Mouse (Mus musculus) CH12.LX (cell line): Measurements from ENCODE around the gene Pla2g4f. TPM values are rescaled to one million over a fixed set of nuclear protein-coding genes. Genes with fewer than 3 reads are reported as not detected.

Source experiments
- DNase-seq: peaks from one replicate; pipeline ENCODE4 v3.0.0-alpha.2; 2013; ENCODE audit errors: extremely low read depth
- H3K27ac ChIP-seq: 2 replicates; pipeline ENCODE4 v1.5.1; 2012; ENCODE audit warnings: low read depth, mild to moderate bottlenecking, control low read depth, moderate library complexity; ENCODE audit not compliant: insufficient read depth
- H3K27me3 ChIP-seq: replicated peaks from 2 replicates; pipeline ENCODE3; 2012; ENCODE audit warnings: inconsistent platforms
- H3K36me3 ChIP-seq, 2 experiments: replicated peaks in 1 of 2; 2 replicates each; pipeline versions ENCODE3 to v1.6.1; 2012; ENCODE audit warnings: inconsistent platforms in 1 of 2, low read length in 1 of 2, mild to moderate bottlenecking in 1 of 2, mixed read lengths in 1 of 2, moderate library complexity in 1 of 2; ENCODE audit not compliant: control insufficient read depth in 1 of 2, insufficient read depth in 1 of 2
- H3K4me1 ChIP-seq, 2 experiments: 2 replicates each; pipeline ENCODE4 v1.6.1; 2012; ENCODE audit warnings: inconsistent platforms in 1 of 2, moderate library complexity in 1 of 2; ENCODE audit not compliant: insufficient read depth in 2 of 2, control insufficient read depth in 1 of 2
- H3K4me2 ChIP-seq: 2 replicates; pipeline ENCODE4 v1.6.1; 2012; ENCODE audit warnings: low read depth, mild to moderate bottlenecking, control low read depth; ENCODE audit not compliant: poor library complexity, insufficient read depth, severe bottlenecking
- H3K4me3 ChIP-seq, 3 experiments: fragments of 150-350 bp in 1 of 3; sonication (generic) in 1 of 3; replicated peaks in 1 of 3; 2 replicates each; pipeline versions ENCODE3 to v1.5.1; 2011 to 2012; ENCODE audit warnings: low read depth in 2 of 3, low read length in 2 of 3, mild to moderate bottlenecking in 2 of 3, moderate library complexity in 2 of 3, control low read depth in 1 of 3, improper control_type of control experiment in 1 of 3, inconsistent platforms in 1 of 3, mixed read lengths in 1 of 3; ENCODE audit not compliant: poor library complexity in 1 of 3
- H3K79me2 ChIP-seq: replicated peaks from 2 replicates; pipeline ENCODE4 v1.6.1; 2012; ENCODE audit warnings: mild to moderate bottlenecking, moderate library complexity; ENCODE audit not compliant: control insufficient read depth, poor library complexity, insufficient read depth, severe bottlenecking; ENCODE audit errors: extremely low read depth
- H3K9ac ChIP-seq: 2 replicates; pipeline ENCODE4 v1.6.1; 2012; ENCODE audit warnings: low read depth, mild to moderate bottlenecking, control low read depth, moderate library complexity; ENCODE audit not compliant: insufficient read depth
- H3K9me3 ChIP-seq: replicated peaks from 2 replicates; pipeline ENCODE3; 2012; ENCODE audit warnings: low read length, inconsistent platforms, mixed read lengths
- BHLHE40 ChIP-seq: IDR thresholded peaks from 2 replicates; pipeline ENCODE4 v1.6.1; 2011; ENCODE audit warnings: mild to moderate bottlenecking, low read depth, low read length, improper control_type of control experiment
- CHD1 ChIP-seq: IDR thresholded peaks from 2 replicates; pipeline ENCODE4 v1.6.1; 2012; ENCODE audit warnings: low read depth, low read length, improper control_type of control experiment, inconsistent platforms
- CHD2 ChIP-seq: IDR thresholded peaks from 2 replicates; pipeline ENCODE4 v1.6.1; 2011; ENCODE audit warnings: low read length, improper control_type of control experiment
- CTCF ChIP-seq, 2 experiments: IDR thresholded peaks in 1 of 2; conservative IDR thresholded peaks in 1 of 2; 2 replicates each; pipeline ENCODE4 v1.5.1; 2011 to 2012; ENCODE audit warnings: low read depth in 2 of 2, low read length in 2 of 2, improper control_type of control experiment in 1 of 2, inconsistent platforms in 1 of 2, mild to moderate bottlenecking in 1 of 2, moderate library complexity in 1 of 2
- ELF1 ChIP-seq: IDR thresholded peaks from 2 replicates; pipeline ENCODE4 v1.6.1; 2014; ENCODE audit warnings: low read depth, mild to moderate bottlenecking, inconsistent platforms, low read length, improper control_type of control experiment
- EP300 ChIP-seq: IDR thresholded peaks from 2 replicates; pipeline ENCODE4 v1.6.1; 2011; ENCODE audit warnings: low read length, improper control_type of control experiment
- HCFC1 ChIP-seq: IDR thresholded peaks from 2 replicates; pipeline ENCODE4 v1.6.1; 2012; ENCODE audit warnings: low read depth, mild to moderate bottlenecking, inconsistent platforms, low read length, improper control_type of control experiment
- IRF4 ChIP-seq: IDR thresholded peaks from 2 replicates; pipeline ENCODE4 v1.6.1; 2014; ENCODE audit warnings: low read depth, mild to moderate bottlenecking, inconsistent platforms, low read length, improper control_type of control experiment
- JUN ChIP-seq: IDR thresholded peaks from 2 replicates; pipeline ENCODE4 v1.6.1; 2011; ENCODE audit warnings: low read depth, mild to moderate bottlenecking, low read length, improper control_type of control experiment, moderate library complexity; ENCODE audit not compliant: insufficient read depth
- KAT2A ChIP-seq: IDR thresholded peaks from 2 replicates; pipeline ENCODE4 v1.6.1; 2012; ENCODE audit warnings: low read length, improper control_type of control experiment, inconsistent platforms; ENCODE audit not compliant: insufficient replicate concordance
- MAX ChIP-seq: IDR thresholded peaks from 2 replicates; pipeline ENCODE4 v1.6.1; 2011; ENCODE audit warnings: low read length, improper control_type of control experiment
- MAZ ChIP-seq: IDR thresholded peaks from 2 replicates; pipeline ENCODE4 v1.6.1; 2012; ENCODE audit warnings: low read depth, mild to moderate bottlenecking, inconsistent platforms, low read length, improper control_type of control experiment, moderate library complexity
- MEF2A ChIP-seq: IDR thresholded peaks from 2 replicates; pipeline ENCODE4 v1.6.1; 2014; ENCODE audit warnings: low read depth, mild to moderate bottlenecking, inconsistent platforms, low read length, improper control_type of control experiment, borderline replicate concordance
- MXI1 ChIP-seq: IDR thresholded peaks from 2 replicates; pipeline ENCODE4 v1.6.1; 2011; ENCODE audit warnings: mild to moderate bottlenecking, low read depth, low read length, improper control_type of control experiment
- NRF1 ChIP-seq: IDR thresholded peaks from 2 replicates; pipeline ENCODE4 v1.6.1; 2014; ENCODE audit warnings: low read depth, mild to moderate bottlenecking, inconsistent platforms, low read length, improper control_type of control experiment, moderate library complexity
- PAX5 ChIP-seq: IDR thresholded peaks from 2 replicates; pipeline ENCODE4 v1.6.1; 2012; ENCODE audit warnings: low read length, inconsistent platforms, mixed read lengths
- POLR2AphosphoS2 ChIP-seq: IDR thresholded peaks from 2 replicates; pipeline ENCODE4 v1.6.1; 2011; ENCODE audit warnings: low read depth, low read length, improper control_type of control experiment
- RAD21 ChIP-seq: IDR thresholded peaks from 2 replicates; pipeline ENCODE4 v1.6.1; 2011; ENCODE audit warnings: low read depth, mild to moderate bottlenecking, low read length, improper control_type of control experiment, moderate library complexity
- SIN3A ChIP-seq: IDR thresholded peaks from 2 replicates; pipeline ENCODE4 v1.6.1; 2012; ENCODE audit warnings: low read length, improper control_type of control experiment, inconsistent platforms
- SMC3 ChIP-seq: IDR thresholded peaks from 2 replicates; pipeline ENCODE4 v1.6.1; 2011; ENCODE audit warnings: low read depth, low read length, improper control_type of control experiment
- TBP ChIP-seq: conservative IDR thresholded peaks from 2 replicates; pipeline ENCODE4 v1.6.1; 2011; ENCODE audit warnings: low read depth, low read length, improper control_type of control experiment
- TCF12 ChIP-seq: IDR thresholded peaks from 2 replicates; pipeline ENCODE4 v1.6.1; 2014; ENCODE audit warnings: low read depth, mild to moderate bottlenecking, inconsistent platforms, low read length, improper control_type of control experiment
- USF1 ChIP-seq: IDR thresholded peaks from 2 replicates; pipeline ENCODE4 v1.6.1; 2014; ENCODE audit warnings: low read depth, mild to moderate bottlenecking, inconsistent platforms, low read length, improper control_type of control experiment
- USF2 ChIP-seq: conservative IDR thresholded peaks from 2 replicates; pipeline ENCODE4 v1.6.1; 2011; ENCODE audit warnings: low read depth, low read length, improper control_type of control experiment
- ZC3H11A ChIP-seq: IDR thresholded peaks from 2 replicates; pipeline ENCODE4 v1.6.1; 2012; ENCODE audit warnings: low read depth, mild to moderate bottlenecking, inconsistent platforms, low read length, improper control_type of control experiment
- ZKSCAN1 ChIP-seq: IDR thresholded peaks from 2 replicates; pipeline ENCODE4 v1.6.1; 2012; ENCODE audit warnings: low read depth, inconsistent platforms, low read length, improper control_type of control experiment, borderline replicate concordance
- ZMIZ1 ChIP-seq: IDR thresholded peaks from 2 replicates; pipeline ENCODE4 v1.6.1; 2012; ENCODE audit warnings: low read depth, mild to moderate bottlenecking, inconsistent platforms, low read length, improper control_type of control experiment
- ZNF384 ChIP-seq: IDR thresholded peaks from 2 replicates; pipeline ENCODE4 v1.6.1; 2012; ENCODE audit warnings: low read depth, low read length, improper control_type of control experiment, inconsistent platforms
- dilution Hi-C: fragments of 300-500 bp; cut with MboI; formaldehyde crosslinking; loops from 2 replicates; pipeline ENCODE4 v1.14.3; 2020; ENCODE audit warnings: low sequenced_read_pairs; ENCODE audit not compliant: extremely low pct_unique_long_range_greater_than_20kb, extremely low pct_ligation_motif_present
- in situ Hi-C: fragments of 300-500 bp; cut with MboI; formaldehyde crosslinking; loops from 3 replicates; pipeline ENCODE4 v1.14.3; 2019; ENCODE audit warnings: low sequenced_read_pairs, low pct_ligation_motif_present, low pct_unique_long_range_greater_than_20kb, mixed read lengths
- polyA plus RNA-seq: library from polyadenylated mRNA; unstranded; fragments of >175 nt; gene quantifications from 2 replicates; pipeline ENCODE4 v1.2.1, GENCODE M21; 2012; ENCODE audit warnings: low read depth; ENCODE audit not compliant: insufficient read length
- total RNA-seq, 2 experiments: library from RNA; depleted of rRNA; stranded (reverse); fragments of 300-350 nt in 1 of 2; fragments of >200 nt in 1 of 2; gene quantifications; 2 replicates each; pipeline ENCODE4 v1.2.3; 2012 to 2014

Pla2g4f gene
- total and polyA plus RNA-seq, 3 experiments, result 0.30 to 1.3 TPM; not detected in 1

DNA sequence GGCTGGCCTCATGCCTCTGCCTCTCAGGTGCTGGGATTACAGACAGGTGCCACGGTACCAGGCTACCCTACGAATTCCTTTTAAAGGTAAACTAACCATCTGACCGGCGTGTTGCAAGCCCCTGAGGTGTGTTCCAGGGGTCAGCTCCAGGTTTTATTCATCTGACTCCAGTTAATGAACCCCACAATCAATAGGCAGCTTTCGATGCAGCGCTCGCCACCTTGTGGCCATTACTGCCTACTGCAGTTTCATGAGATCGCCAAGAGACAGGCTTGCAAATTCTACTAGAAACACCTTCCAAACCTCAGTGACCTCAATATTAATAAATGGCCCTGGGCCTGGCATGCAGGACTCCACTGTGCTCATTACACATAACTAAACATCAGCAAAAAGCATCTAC is 34.0 kb downstream of the Pla2g4f start:
- Histone ChIP-seq H3K4me1 (peaks cover 0 to 3% of the 10 kb centered on the region in 2 experiments; a peak in 1 of 4 replicates), H3K9ac (no peak overlapping the region), H3K4me3 (no peak overlapping the region), H3K27me3 (peaks cover under 1% of the 10 kb centered on the region), H3K79me2 (no peaks in the 10 kb centered on the region), H3K9me3 (no peaks in the 10 kb centered on the region), H3K27ac (no peak overlapping the region), H3K4me2 (no peak overlapping the region), H3K36me3 (no peaks in the 10 kb centered on the region)
- in situ Hi-C loops, result loop anchor here (25.0 kb wide), 1 partner anchor 193 kb away; no protein-coding TSS in a partner anchor
- TF ChIP-seq IRF4 (no peak), USF1 (no peak), TBP (no peak), ZMIZ1 (no peak), MAX (no peak), POLR2AphosphoS2 (no peak), NRF1 (no peak), CHD1 (no peak), MEF2A (no peak), CHD2 (no peak), ZC3H11A (no peak), CTCF (conservative IDR thresholded peaks at IDR 0.05 in 1 of 2, IDR thresholded peaks at IDR 0.05 in 1 of 2; ENCODE audit: low read depth in 2 of 2, low read length in 2 of 2) (peak; percentile 83 to 85), SMC3 (peak; percentile 74), KAT2A (no peak), USF2 (no peak), RAD21 (peak; percentile 65), SIN3A (no peak)
- dilution Hi-C loops, result no loop called here
- DNase-seq, result peak; percentile 45

DNA sequence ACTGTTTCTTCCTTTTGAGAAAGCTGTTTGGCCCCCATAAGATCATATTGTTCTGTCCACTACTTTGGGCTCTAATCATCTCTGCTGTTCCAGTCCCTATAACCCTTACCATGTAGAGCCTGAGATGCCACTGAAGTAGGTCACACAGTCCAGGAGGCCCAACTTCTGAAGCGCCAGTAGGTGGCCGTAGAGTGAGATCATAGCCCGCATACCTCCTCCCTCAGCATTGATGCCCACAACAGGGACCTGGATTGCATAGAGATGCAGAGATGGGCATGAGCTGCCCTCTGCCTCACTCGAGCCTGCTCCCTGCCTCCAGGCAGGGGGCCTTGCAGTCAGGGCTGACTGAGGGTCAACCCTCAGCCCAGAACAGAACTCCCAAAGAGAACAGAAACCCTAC is 37.0 kb downstream of the Pla2g4f start:
- no peaks in the 10 kb centered on the region for H3K9me3 ChIP-seq
- no peak overlapping the region for H3K27ac ChIP-seq
- no peak overlapping the region for H3K4me2 ChIP-seq
- no peak for DNase-seq
- TF ChIP-seq KAT2A, result no peak
- TF ChIP-seq ELF1, result no peak
- TF ChIP-seq MAZ, result no peak
- no peak for TF ChIP-seq TBP
- TF ChIP-seq NRF1, result no peak
- no peak for TF ChIP-seq ZNF384
- no peak for TF ChIP-seq CHD1
- TF ChIP-seq SMC3, result no peak
- no peak for TF ChIP-seq PAX5
- no peak for TF ChIP-seq HCFC1
- no peak for TF ChIP-seq RAD21
- no peak for TF ChIP-seq JUN
- no peak for TF ChIP-seq TCF12
- no peak for TF ChIP-seq MXI1
- no peak for TF ChIP-seq POLR2AphosphoS2
- no peak for TF ChIP-seq EP300
- no peak for TF ChIP-seq BHLHE40
- TF ChIP-seq ZKSCAN1, result no peak
- TF ChIP-seq, all 38 proteins: peak for 0
- H3K79me2 ChIP-seq, result no peaks in the 10 kb centered on the region
- H3K4me3 ChIP-seq, result no peak overlapping the region
- peaks cover 0 to 3% of the 10 kb centered on the region in 2 experiments; a peak in 1 of 4 replicates for H3K4me1 ChIP-seq
- no peaks in the 10 kb centered on the region for H3K36me3 ChIP-seq
- peaks cover 6% of the 10 kb centered on the region for H3K27me3 ChIP-seq
- H3K9ac ChIP-seq, result no peak overlapping the region
- dilution Hi-C loops (no loop called here), in situ Hi-C loops (loop anchor here (25.0 kb wide), 1 partner anchor 190 kb away; no protein-coding TSS in a partner anchor)
